In genomic region chr11:109610046-109610794, GRCm38 (mm10) we compare ENCODE assay signal across 7 mouse cellular contexts. TPM values are rescaled to one million over a fixed set of nuclear protein-coding genes. Genes with fewer than 3 reads are reported as not detected.
DNase-seq lines count a peak whose midpoint lies in the region; ATAC-seq and TF ChIP-seq lines count a peak whose summit lies in the region.

No protein-coding gene starts in this region.

- no peaks in the 10 kb centered on the region for H3K36me3 ChIP-seq in spleen, adult 2 months (ENCODE audit: control insufficient read depth, insufficient read depth, low read length)
- no peaks in the 10 kb centered on the region for H3K36me3 ChIP-seq in embryonic facial prominence, embryonic 15.5 days
- no peaks in the 10 kb centered on the region for H3K36me3 ChIP-seq in midbrain, embryonic 12.5 days

- no peaks in the 10 kb centered on the region for H3K27me3 ChIP-seq in spleen, adult 2 months (ENCODE audit: control insufficient read depth, insufficient read depth, low read length)
- no peaks in the 10 kb centered on the region for H3K27me3 ChIP-seq in embryonic facial prominence, embryonic 15.5 days
- H3K27me3 ChIP-seq in midbrain, embryonic 12.5 days: peaks cover 17% of the 10 kb centered on the region

- TF ChIP-seq POLR2A in spleen, adult 2 months (IDR thresholded peaks at IDR 0.05; ENCODE audit: low read depth, low read length): no peak

- no peaks in the 10 kb centered on the region for H3K9me3 ChIP-seq in embryonic facial prominence, embryonic 15.5 days (replicated peaks)
- no peaks in the 10 kb centered on the region for H3K9me3 ChIP-seq in midbrain, embryonic 12.5 days

- peak overlapping the region; percentile 73 for H3K9ac ChIP-seq in embryonic facial prominence, embryonic 15.5 days
- peak overlapping the region; percentile 62 for H3K9ac ChIP-seq in midbrain, embryonic 12.5 days (replicated peaks)

- H3K4me3 ChIP-seq in spleen, adult 2 months (ENCODE audit: extremely low read depth, insufficient read depth, insufficient read length): peak overlapping the region; percentile 71
- peak overlapping the region; percentile 74 for H3K4me3 ChIP-seq in embryonic facial prominence, embryonic 15.5 days (replicated peaks)
- H3K4me3 ChIP-seq in midbrain, embryonic 12.5 days: peak overlapping the region; percentile 72

- no peaks in the 10 kb centered on the region; the same call in 1 of the 2 replicates for H3K4me1 ChIP-seq in spleen, adult 2 months (ENCODE audit: control insufficient read depth, insufficient read depth, insufficient read length)
- H3K4me1 ChIP-seq in embryonic facial prominence, embryonic 15.5 days: peaks cover 27% of the 10 kb centered on the region
- peaks cover 13% of the 10 kb centered on the region for H3K4me1 ChIP-seq in midbrain, embryonic 12.5 days

- no peak for DNase-seq in spleen, adult 2 months (ENCODE audit: low read depth in 1 of 2, low spot score in 2 of 2)
- DNase-seq in spleen, postnatal 36 days (ENCODE audit: low spot score in 2 of 2): no peak
- DNase-seq in kidney, adult 18-20 months: peak; percentile 47
- DNase-seq in c-Kit-positive CD71-positive TER-119-positive erythroid progenitor cells, embryonic 14.5 days (ENCODE audit: low spot score): no peak
- DNase-seq in adrenal gland, postnatal 25 days: no peak

- peak overlapping the region; percentile 68 for H3K4me2 ChIP-seq in embryonic facial prominence, embryonic 15.5 days (replicated peaks)
- peak overlapping the region; percentile 92 for H3K4me2 ChIP-seq in midbrain, embryonic 12.5 days (replicated peaks)

- WGBS in spleen, adult 2 months: 37% methylated on average over 9 of the region's 9 CpGs
- WGBS in embryonic facial prominence, embryonic 15.5 days: 5% methylated on average over 9 of the region's 9 CpGs
- 12% methylated on average over 9 of the region's 9 CpGs for WGBS in midbrain, embryonic 12.5 days

- TF ChIP-seq CTCF in spleen, adult 2 months (IDR thresholded peaks at IDR 0.05; ENCODE audit: extremely low read depth, insufficient read depth, insufficient read length, insufficient replicate concordance): no peak

- H3K27ac ChIP-seq in spleen, adult 2 months (ENCODE audit: insufficient read depth, low read length): no peak overlapping the region
- H3K27ac ChIP-seq in embryonic facial prominence, embryonic 15.5 days (replicated peaks): peak overlapping the region; percentile 79
- H3K27ac ChIP-seq in midbrain, embryonic 12.5 days (replicated peaks): no peak overlapping the region

- no peak for ATAC-seq in embryonic facial prominence, embryonic 15.5 days (ENCODE audit: insufficient number of reproducible peaks, low FRiP score, low TSS enrichment, low read depth)
- no peak; the same call in 1 of the 2 replicates for ATAC-seq in midbrain, embryonic 12.5 days (ENCODE audit: low FRiP score, low read depth)

RNA-seq across cellular contexts. Expression of gene Wipi1, which starts 1.5 kb away (rescaled TPM):
- 5.1 and 6.0 TPM in 2 replicates for polyA plus RNA-seq in spleen, adult 2 months (2012; rRNA removed)
- 62.5 and 64.5 TPM in 2 replicates for polyA plus RNA-seq in embryonic facial prominence, embryonic 15.5 days (2015; fragmentation: Nextera tagmentation; extraction: Ambion mirVana)
- polyA plus RNA-seq in midbrain, embryonic 12.5 days (2016; fragmentation: Nextera tagmentation; extraction: Ambion mirVana): 17.8 and 20.1 TPM in 2 replicates
- 42.7 and 65.8 TPM in 2 replicates for total RNA-seq in adrenal gland, postnatal 25 days (2021)

RNA-seq across cellular contexts. Expression of gene Prkar1a, which starts 39.0 kb away (rescaled TPM):
- 60.3 and 66.8 TPM in 2 replicates for polyA plus RNA-seq in spleen, adult 2 months (2012; rRNA removed)
- 330 and 347 TPM in 2 replicates for polyA plus RNA-seq in embryonic facial prominence, embryonic 15.5 days (2015; fragmentation: Nextera tagmentation; extraction: Ambion mirVana)
- polyA plus RNA-seq in midbrain, embryonic 12.5 days (2016; fragmentation: Nextera tagmentation; extraction: Ambion mirVana): 429 and 445 TPM in 2 replicates
- 345 and 386 TPM in 2 replicates for total RNA-seq in adrenal gland, postnatal 25 days (2021)
